Mouse (Mus musculus) C3H10T1/2 (cell line): ENCODE measurements around the gene Anks3. TPM values are rescaled to one million over a fixed set of nuclear protein-coding genes. Genes with fewer than 3 reads are reported as not detected.

Source experiments
- polyA plus RNA-seq, 2 experiments: library from polyadenylated mRNA; unstranded; fragments of >200 nt; fragmentation: generic; extraction: Trizol; gene quantifications; one replicate each; pipeline ENCODE4 v1.2.1; 2012; ENCODE audit warnings: missing spikeins in 2 of 2

Gene Anks3
- 10 to 100 TPM; 14.6 to 57.4 TPM for polyA plus RNA-seq

DNA sequence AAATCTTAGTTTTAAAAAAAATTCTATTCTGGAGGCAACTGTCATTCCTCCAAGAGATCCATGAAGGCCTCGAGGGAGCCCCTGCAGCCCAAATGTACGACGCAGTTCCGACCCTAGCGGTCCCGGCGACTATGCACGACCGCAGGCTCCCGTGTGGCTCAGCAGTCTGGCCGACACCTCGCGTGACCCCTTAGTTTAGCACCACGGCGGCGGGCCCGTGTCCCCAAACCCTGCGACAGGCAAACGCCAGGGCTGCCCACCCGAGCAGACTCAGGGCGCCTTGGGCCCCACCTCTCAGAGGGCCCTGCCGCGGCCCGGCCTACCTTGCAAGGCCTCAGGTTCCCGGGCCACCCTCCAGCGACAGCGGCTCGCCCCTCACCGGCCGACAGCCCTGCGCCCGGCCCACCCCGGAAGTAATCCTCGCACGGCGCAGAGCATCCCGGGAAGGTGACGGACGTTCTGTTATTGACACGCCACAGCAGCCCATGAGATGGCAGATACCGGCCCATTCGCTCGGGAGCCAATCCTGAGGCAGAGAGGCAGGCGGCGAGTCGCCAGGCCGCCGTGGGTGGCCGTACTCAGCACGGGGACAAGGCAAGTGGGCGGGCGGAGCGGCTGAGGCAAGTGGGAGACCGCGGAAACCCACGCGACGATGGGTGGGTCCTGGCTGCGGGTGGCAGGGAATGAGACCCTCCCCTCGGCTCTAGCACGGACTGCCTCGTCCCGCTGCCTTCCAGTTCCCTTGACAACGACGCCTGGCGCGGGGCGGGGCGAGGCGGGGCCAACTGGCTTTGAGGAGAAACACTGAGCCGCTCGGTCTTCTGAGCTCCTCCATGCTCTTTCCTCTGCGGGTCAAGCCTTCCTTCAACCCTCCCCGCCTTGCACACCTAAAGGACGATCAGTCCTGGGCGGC lies at the start of gene Anks3:
TSS of gene Anks3 (minus strand) at position 409 of the 913 bp plus-strand sequence.

DNA sequence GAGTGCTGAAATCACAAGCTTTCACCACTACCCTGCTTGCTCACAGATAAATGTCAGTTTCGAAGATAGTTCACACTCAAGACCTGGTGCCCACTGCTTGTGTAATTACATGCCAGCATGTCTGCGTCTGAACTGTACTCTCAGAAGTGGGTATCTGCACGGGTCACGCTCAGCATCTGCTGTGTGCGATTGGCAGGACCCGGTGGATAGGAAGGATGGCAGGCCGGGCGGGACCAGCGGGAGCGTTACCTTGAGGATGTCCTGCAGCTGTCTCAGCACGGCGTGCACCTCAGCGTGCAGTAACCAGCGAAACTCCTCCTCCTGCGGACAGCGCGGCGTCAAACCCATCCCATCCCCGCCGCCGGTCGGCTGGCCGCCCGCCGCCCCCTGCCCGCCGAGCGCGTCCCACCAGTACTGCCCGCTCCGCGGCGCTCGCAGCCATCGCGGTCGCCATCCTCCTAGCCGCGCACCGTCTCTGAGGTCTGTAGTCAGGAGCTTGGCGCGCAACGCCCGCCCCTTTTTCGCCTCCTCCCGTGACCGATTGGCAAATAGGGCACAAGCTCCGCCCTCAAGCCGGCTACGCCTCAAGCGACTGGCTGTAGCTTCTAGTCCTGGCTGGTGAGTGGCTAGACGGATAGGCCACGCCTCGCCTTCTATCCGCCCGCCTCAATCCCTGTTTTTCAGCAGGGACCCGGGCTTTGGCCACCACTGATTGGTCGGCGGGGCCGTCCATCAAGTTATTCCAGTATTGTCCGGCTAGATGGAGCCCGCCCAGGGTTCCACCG lies 49.2 kb upstream of the Anks3 start, which contains the start of gene Rogdi:
TSS of gene Rogdi (minus strand) at position 500 of the 785 bp plus-strand sequence.

GRCm38 (mm10) chr16:5007067-5007466 lies 43.1 kb upstream of the Anks3 start, which contains the start of gene Smim22:
Gene Smim22 (plus strand): TSS chr16:5007288.

GRCm38 (mm10) chr16:4997553-4997952 lies 33.5 kb upstream of the Anks3 start, which contains the start of gene Sept12:
Gene Sept12 (minus strand): TSS chr16:4997852.

DNA sequence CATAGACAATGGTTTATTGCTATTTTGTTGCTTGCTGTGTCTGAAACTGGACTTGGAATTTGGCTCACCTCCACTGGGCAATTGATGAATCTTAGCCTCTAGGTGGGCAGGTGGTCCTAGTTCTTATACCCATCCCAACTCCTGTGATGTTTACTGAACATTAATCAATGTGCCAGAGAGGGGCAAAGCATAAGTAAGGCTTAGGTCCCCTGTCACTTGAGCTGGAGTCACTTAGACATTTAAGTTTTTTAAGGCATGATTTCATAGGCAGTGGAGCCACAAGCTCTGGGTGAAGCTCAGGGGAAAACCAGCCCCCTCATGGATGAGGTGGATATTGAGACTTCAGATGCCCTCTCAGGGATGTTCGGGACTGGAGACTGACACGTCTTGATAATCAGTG lies 25.5 kb downstream of the Anks3 start, which contains the start of gene Nudt16l1:
TSS of gene Nudt16l1 (plus strand) at position 301 of the 400 bp plus-strand sequence.

Other genes starting within 250 kb of the Anks3 start
- 10 to 100 TPM; 43.3 to 45.4 TPM for gene Nmral1, start 244.8 kb downstream of the Anks3 start, polyA plus RNA-seq
- 10 to 100 TPM; 49.6 to 70.0 TPM for gene Hmox2, start 237.8 kb downstream of the Anks3 start, polyA plus RNA-seq
- gene Cdip1, start 173.9 kb downstream of the Anks3 start, polyA plus RNA-seq = 10 to 100 TPM; 10.3 to 27.1 TPM
- under 1 TPM in 1 of 2 experiments, not detected in 1; 0.33 TPM for gene 4930562C15Rik, start 128.8 kb downstream of the Anks3 start, polyA plus RNA-seq
- gene Ubald1, start 83.9 kb downstream of the Anks3 start, polyA plus RNA-seq = 10 to 100 TPM; 44.1 to 52.2 TPM
- 10 to 100 TPM; 23.3 to 82.4 TPM for gene Mgrn1, start 78.0 kb downstream of the Anks3 start, polyA plus RNA-seq
- gene Nudt16l1, start 25.4 kb downstream of the Anks3 start, polyA plus RNA-seq = 10 to 100 TPM; 61.2 to 88.2 TPM
- gene Sept12, start 33.6 kb upstream of the Anks3 start, polyA plus RNA-seq = under 1 TPM; 0.02 to 0.38 TPM
- not detected for gene Smim22, start 43.1 kb upstream of the Anks3 start, polyA plus RNA-seq
- gene Rogdi, start 49.3 kb upstream of the Anks3 start, polyA plus RNA-seq = 10 to 100 TPM; 26.6 to 33.8 TPM
- 10 to 100 TPM in 1 of 2 experiments, 1 to 10 TPM in 1; 8.3 to 41.7 TPM for gene Glyr1, start 85.7 kb upstream of the Anks3 start, polyA plus RNA-seq
- gene Ubn1, start 85.9 kb upstream of the Anks3 start, polyA plus RNA-seq = 10 to 100 TPM in 1 of 2 experiments, 1 to 10 TPM in 1; 4.8 to 22.5 TPM
- under 1 TPM in 1 of 2 experiments, not detected in 1; 0.98 TPM for gene Ppl, start 168.2 kb upstream of the Anks3 start, polyA plus RNA-seq
- gene Sec14l5, start 182.9 kb upstream of the Anks3 start, polyA plus RNA-seq = under 1 TPM; 0.01 to 0.05 TPM
- 10 to 100 TPM; 14.6 to 16.9 TPM for gene Nagpa, start 239.8 kb upstream of the Anks3 start, polyA plus RNA-seq